Mouse (Mus musculus) hindbrain, embryonic 13.5 days (tissue): Measurements from ENCODE around the gene Nrip1. TPM values are rescaled to one million over a fixed set of nuclear protein-coding genes. Genes with fewer than 3 reads are reported as not detected.

Source experiments
- ATAC-seq: fragments of 200-750 bp; cut with Nextera tagmentation; 2 replicates; pipeline ENCODE4 v1.8.0; 2017; ENCODE audit warnings: moderate TSS enrichment; ENCODE audit not compliant: low FRiP score
- H3K27ac ChIP-seq: fragments of 300-500 bp; sonication (generic); 2 replicates; pipeline ENCODE4 v1.5.1; 2015; ENCODE audit warnings: inconsistent platforms, mild to moderate bottlenecking, moderate library complexity
- H3K27me3 ChIP-seq: fragments of 300-500 bp; sonication (generic); 2 replicates; pipeline ENCODE4 v1.6.1; 2015; ENCODE audit warnings: mild to moderate bottlenecking, inconsistent platforms
- H3K36me3 ChIP-seq: fragments of 300-500 bp; sonication (generic); 2 replicates; pipeline ENCODE4 v1.6.1; 2015; ENCODE audit warnings: mild to moderate bottlenecking, inconsistent platforms
- H3K4me1 ChIP-seq: fragments of 300-500 bp; sonication (generic); replicated peaks from 2 replicates; pipeline ENCODE4 v1.6.1; 2015; ENCODE audit warnings: inconsistent platforms
- H3K4me2 ChIP-seq: fragments of 300-500 bp; sonication (generic); 2 replicates; pipeline ENCODE4 v1.6.1; 2015; ENCODE audit warnings: inconsistent platforms, mild to moderate bottlenecking, moderate library complexity
- H3K4me3 ChIP-seq: fragments of 300-500 bp; sonication (generic); 2 replicates; pipeline ENCODE4 v1.5.1; 2015; ENCODE audit warnings: mild to moderate bottlenecking, inconsistent platforms
- H3K9ac ChIP-seq: fragments of 300-500 bp; sonication (generic); 2 replicates; pipeline ENCODE4 v1.6.1; 2015; ENCODE audit warnings: mild to moderate bottlenecking, inconsistent platforms
- H3K9me3 ChIP-seq: fragments of 300-500 bp; sonication (generic); 2 replicates; pipeline ENCODE4 v1.6.1; 2016; ENCODE audit warnings: inconsistent platforms
- WGBS: fragments of 180-500 bp; shearing (Covaris S2); methylation state at CpG from one replicate; pipeline ENCODE4 v1.1.7; 2015; 5-methylcytosine and 5-hydroxymethylcytosine counted together
- polyA plus RNA-seq: library from polyadenylated mRNA; unstranded; fragments of >200 nt; fragmentation: Nextera tagmentation; extraction: Ambion mirVana; gene quantifications from 2 replicates; pipeline ENCODE4 v1.2.1, GENCODE M21; 2015

Gene Nrip1
- polyA plus RNA-seq, 1 experiment from 2014 or later, result 31.2 TPM

DNA sequence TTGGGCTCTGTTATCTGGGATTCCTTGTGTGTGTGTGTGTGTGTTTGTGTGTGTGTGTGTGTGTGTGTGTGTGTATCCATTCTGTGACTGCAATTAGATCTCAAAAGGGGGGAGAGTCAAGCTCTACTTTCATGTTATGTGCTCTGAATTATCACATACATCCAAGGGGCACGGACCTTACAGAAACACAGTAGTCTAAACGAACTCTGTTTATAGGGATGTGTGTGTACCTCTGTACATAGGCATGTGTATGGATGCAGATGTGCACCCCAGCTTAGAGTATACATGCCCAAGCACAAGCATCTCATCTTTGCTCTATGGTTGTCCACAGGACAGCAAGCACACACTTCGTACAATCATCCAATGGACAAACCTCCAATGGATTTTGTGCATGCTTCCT is 98.0 kb downstream of the Nrip1 start:
- no peak overlapping the region for H3K27ac ChIP-seq
- H3K9me3 ChIP-seq, result no peaks in the 10 kb centered on the region
- no peak overlapping the region for H3K4me2 ChIP-seq
- WGBS, result 95% methylated on average over 3 of the region's 3 CpGs
- no peak overlapping the region for H3K9ac ChIP-seq
- H3K27me3 ChIP-seq, result no peaks in the 10 kb centered on the region
- ATAC-seq, result no peak
- no peak overlapping the region for H3K4me3 ChIP-seq
- H3K4me1 ChIP-seq, result no peaks in the 10 kb centered on the region
- H3K36me3 ChIP-seq, result no peaks in the 10 kb centered on the region

DNA sequence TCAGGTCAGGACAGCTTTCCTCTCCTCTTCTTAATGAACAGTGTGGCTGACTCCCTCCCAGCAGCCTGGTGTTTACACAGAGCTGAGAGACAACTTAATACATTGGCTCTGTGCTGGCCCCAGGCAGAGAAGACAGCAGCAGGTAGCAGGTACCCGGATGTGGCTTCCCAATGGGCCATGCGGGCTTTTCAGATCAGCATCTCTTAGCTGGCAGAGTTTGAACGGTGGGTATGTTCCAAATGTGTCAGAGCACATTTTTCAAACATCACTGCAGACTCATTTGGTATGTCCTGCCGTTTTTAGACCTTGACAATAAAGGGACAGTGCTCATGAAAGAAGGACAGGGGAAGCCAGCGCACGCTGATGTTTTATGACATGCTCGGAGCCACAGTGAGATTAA is 98.5 kb downstream of the Nrip1 start:
- Histone ChIP-seq H3K36me3 (no peaks in the 10 kb centered on the region), H3K9me3 (no peaks in the 10 kb centered on the region), H3K4me1 (no peaks in the 10 kb centered on the region), H3K27ac (no peak overlapping the region), H3K9ac (no peak overlapping the region), H3K27me3 (no peaks in the 10 kb centered on the region), H3K4me3 (no peak overlapping the region), H3K4me2 (no peak overlapping the region)
- WGBS, result 84% methylated on average over 7 of the region's 7 CpGs
- ATAC-seq, result no peak

DNA sequence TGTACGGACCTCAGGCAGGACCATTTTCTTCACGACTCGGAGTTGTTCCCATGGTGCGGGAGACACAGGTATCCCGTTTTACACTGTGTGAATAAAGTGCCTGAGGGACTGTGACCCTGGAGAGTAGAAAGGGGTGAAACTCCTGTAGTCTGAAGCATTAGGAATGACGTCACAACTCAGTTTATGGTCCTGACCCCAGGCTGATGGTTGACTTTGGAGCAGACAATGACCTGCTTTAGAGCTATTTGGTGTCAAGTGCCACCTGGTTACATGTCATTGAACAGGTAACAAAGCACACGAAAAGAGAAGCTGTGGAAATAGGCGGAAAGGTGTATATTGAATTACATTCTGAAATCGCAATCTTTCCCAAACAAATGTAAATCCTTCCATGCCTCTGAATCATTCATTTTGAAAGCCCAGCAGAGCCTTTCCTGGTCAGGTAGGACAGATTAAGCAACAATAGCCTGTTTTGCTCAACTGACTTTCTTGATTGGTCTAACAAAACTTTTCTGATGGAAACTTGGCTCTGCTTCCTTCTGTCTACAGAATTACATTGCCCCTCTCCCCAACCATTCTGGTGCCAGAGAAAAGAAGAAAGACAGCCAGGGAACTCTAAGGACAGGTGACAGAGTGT is 106.9 kb downstream of the Nrip1 start:
- Histone ChIP-seq H3K9ac (no peak overlapping the region), H3K27me3 (no peaks in the 10 kb centered on the region), H3K4me1 (0 out of 2 replicates have a peak, but pooled peaks cover 6% of the 10 kb centered on the region), H3K4me2 (no peak overlapping the region), H3K4me3 (no peak overlapping the region), H3K9me3 (no peaks in the 10 kb centered on the region), H3K36me3 (no peaks in the 10 kb centered on the region), H3K27ac (no peak overlapping the region)
- no peak for ATAC-seq
- WGBS, result 87% methylated on average over 9 of the region's 9 CpGs

DNA sequence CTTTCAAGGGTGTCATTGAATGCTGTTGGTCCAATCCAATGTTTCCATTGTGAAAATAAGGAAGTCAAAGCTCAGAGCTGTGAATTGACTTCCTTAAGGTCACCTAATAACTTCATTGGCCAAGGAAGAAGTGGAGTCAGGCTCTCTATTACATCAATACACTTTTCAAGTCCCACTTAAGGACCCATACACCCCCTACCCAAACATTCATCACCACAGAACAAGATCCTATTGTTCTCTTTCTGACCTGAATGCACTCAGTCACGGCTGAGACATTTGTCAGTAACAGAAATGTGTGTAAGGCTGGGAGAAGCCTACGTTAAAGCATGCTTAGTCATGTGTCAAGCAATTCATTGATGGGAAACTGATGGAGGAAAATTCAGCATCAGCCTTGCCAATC is 107.8 kb downstream of the Nrip1 start:
- Histone ChIP-seq H3K36me3 (no peaks in the 10 kb centered on the region), H3K4me2 (no peak overlapping the region), H3K27ac (no peak overlapping the region), H3K9me3 (no peaks in the 10 kb centered on the region), H3K27me3 (no peaks in the 10 kb centered on the region), H3K9ac (no peak overlapping the region), H3K4me1 (0 out of 2 replicates have a peak, but pooled peaks cover 6% of the 10 kb centered on the region), H3K4me3 (no peak overlapping the region)
- WGBS, result 15% methylated on average over 2 of the region's 2 CpGs
- no peak for ATAC-seq

DNA sequence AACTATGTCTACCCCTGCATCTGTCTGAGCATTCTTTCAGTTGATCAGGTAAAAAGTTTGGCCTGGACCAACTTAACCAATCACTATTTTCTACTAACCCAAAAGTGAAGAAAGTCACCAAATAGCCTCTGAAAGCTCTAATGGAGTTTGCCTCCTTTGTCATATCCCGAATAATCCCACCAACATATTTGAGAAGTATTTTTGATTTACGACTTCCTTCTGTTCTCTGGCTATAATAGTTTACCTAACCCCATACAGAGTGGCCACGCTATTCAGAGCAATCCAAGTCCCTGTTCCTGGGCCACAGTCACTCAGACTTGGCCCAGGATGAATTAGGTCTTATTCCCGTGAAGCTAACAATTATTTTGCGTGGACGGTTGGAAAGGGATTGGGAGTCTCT is 108.3 kb downstream of the Nrip1 start:
- no peak for ATAC-seq
- H3K4me3 ChIP-seq, result no peak overlapping the region
- 0 out of 2 replicates have a peak, but pooled peaks cover 6% of the 10 kb centered on the region for H3K4me1 ChIP-seq
- H3K27ac ChIP-seq, result no peak overlapping the region
- no peak overlapping the region for H3K4me2 ChIP-seq
- H3K36me3 ChIP-seq, result no peaks in the 10 kb centered on the region
- H3K9me3 ChIP-seq, result no peaks in the 10 kb centered on the region
- no peaks in the 10 kb centered on the region for H3K27me3 ChIP-seq
- no peak overlapping the region for H3K9ac ChIP-seq
- WGBS, result 75% methylated on average over 6 of the region's 6 CpGs

DNA sequence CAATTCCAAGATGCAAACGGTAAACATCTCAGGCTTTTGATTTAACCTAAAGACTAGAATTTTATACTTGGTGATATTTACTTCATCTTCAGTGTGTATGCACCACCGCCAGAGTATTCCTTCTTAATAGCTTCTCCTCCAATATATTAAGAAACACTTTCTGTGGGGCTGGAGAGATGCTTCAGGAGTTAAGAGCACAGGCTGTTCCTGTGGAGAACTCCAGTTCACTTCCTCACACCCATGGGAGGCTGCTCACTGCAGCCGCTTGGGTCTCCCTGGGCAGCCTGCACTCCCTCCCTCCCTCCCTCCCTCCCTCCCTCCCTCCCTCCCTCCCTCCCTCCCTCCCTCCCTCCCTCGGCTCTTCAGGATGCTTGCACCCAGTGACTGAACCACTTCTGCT is 110.2 kb downstream of the Nrip1 start:
- Histone ChIP-seq H3K9me3 (no peaks in the 10 kb centered on the region), H3K36me3 (no peaks in the 10 kb centered on the region), H3K9ac (no peak overlapping the region), H3K4me1 (0 out of 2 replicates have a peak, but pooled peaks cover 6% of the 10 kb centered on the region), H3K27ac (no peak overlapping the region), H3K4me3 (no peak overlapping the region), H3K27me3 (no peaks in the 10 kb centered on the region), H3K4me2 (no peak overlapping the region)
- ATAC-seq, result no peak
- WGBS, result 73% methylated on average over 3 of the region's 4 CpGs

DNA sequence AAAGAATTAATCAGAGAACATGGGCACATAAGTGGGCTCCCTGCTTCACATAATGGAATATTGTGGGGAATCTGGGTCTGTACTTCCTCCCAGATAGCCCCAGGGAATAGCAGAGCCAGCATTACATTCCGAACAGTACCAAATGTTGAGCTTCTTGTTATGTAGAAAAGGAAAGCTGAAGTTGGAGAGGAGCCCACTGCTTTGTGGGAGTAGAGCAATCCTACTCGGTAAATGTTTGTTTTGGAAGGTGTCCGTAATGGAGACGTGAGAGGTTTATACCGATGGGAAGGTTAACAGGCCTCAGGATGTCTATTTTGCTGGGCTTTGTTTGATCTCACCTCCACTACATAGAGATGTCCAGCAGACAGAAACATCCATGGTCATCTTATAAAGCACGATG is 113.3 kb downstream of the Nrip1 start:
- 84% methylated on average over 6 of the region's 6 CpGs for WGBS
- Histone ChIP-seq H3K27me3 (no peaks in the 10 kb centered on the region), H3K4me1 (no peaks in the 10 kb centered on the region), H3K4me3 (no peak overlapping the region), H3K4me2 (no peak overlapping the region), H3K9me3 (0 out of 2 replicates have a peak, but pooled peaks cover 3% of the 10 kb centered on the region), H3K36me3 (no peaks in the 10 kb centered on the region), H3K9ac (no peak overlapping the region), H3K27ac (no peak overlapping the region)
- ATAC-seq, result no peak

DNA sequence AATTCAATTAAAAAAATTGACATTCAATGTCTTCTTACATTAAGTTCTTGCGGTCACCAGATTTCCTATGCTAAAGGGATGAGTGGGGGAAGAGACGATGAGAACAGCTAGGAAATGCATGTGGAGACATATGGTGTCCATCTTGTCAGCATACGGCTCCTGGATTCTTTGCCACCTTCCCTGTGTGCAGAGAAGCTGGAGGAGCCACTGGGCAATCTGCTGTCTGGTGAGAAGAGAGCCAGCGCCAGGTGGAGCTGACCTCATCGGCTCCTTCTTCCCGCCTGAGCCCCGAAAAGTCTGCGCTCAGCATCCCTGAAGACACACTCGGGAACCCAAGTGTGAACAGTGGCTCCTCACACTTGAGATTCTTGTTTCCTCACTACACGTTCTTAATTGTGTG is 121.8 kb downstream of the Nrip1 start:
- H3K9me3 ChIP-seq, result no peaks in the 10 kb centered on the region
- no peak overlapping the region for H3K27ac ChIP-seq
- no peaks in the 10 kb centered on the region for H3K27me3 ChIP-seq
- H3K36me3 ChIP-seq, result no peaks in the 10 kb centered on the region
- no peak overlapping the region for H3K9ac ChIP-seq
- 84% methylated on average over 10 of the region's 10 CpGs for WGBS
- H3K4me1 ChIP-seq, result no peaks in the 10 kb centered on the region
- no peak overlapping the region for H3K4me3 ChIP-seq
- ATAC-seq, result no peak
- no peak overlapping the region for H3K4me2 ChIP-seq

DNA sequence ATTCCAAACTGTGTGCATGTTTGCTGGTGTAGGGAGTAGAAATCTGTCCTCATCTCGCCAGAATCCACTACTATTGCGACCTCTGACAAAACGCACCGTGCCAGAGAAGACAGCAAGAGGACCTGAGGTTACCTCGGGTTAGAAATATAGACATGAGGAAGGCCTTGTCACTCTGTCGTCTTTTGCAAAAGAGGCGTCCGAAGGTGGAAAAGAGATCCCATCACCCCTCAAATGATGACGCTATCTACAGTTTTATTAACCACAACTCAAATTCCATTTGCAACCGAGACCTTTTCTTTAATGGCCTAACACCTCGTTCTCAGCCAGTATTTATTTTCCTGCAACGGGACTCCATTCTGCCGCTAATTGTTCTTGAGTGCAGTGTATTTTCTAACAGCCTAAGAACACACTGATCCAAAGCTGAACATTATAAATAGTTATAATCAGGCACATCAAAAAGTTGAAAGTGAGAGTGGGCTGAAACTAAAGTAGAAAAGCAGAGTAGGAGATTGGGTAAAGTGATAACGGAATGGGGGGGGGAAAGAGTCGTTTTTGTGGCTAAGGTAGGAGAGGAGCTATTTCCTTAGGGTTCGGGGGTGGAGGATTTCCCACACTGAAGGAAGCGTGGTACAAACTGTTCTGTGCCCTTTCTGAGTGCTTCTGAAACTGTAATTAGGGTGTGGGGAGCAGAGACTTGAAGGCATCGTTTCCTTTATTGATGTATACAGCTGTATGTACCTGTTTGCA is 124.1 kb downstream of the Nrip1 start:
- WGBS, result 89% methylated on average over 18 of the region's 18 CpGs
- Histone ChIP-seq H3K27me3 (no peaks in the 10 kb centered on the region), H3K4me3 (no peak overlapping the region), H3K4me1 (no peaks in the 10 kb centered on the region), H3K9me3 (no peaks in the 10 kb centered on the region), H3K4me2 (no peak overlapping the region), H3K9ac (no peak overlapping the region), H3K27ac (no peak overlapping the region), H3K36me3 (no peaks in the 10 kb centered on the region)
- ATAC-seq, result no peak

DNA sequence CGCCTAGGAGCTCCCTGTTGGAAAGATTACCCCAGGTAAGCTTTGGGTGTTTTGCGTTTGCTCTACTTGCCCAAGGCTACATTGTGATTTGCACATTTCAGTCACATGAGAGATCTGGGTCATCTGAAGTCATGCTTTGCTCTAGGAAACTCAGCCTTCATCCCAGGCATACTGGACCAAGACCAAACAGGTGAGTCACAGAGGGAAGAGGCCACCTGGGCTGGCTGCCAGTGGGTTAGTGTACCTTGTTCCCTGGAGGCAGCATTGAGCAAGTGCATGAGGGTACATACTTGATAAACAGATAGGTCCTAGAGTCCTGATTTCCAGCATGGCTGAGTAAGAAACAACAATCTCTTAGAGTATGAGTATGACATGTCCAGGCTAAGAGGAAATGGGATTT is 130.8 kb downstream of the Nrip1 start:
- Histone ChIP-seq H3K9me3 (no peaks in the 10 kb centered on the region), H3K27me3 (no peaks in the 10 kb centered on the region), H3K4me3 (no peak overlapping the region), H3K9ac (no peak overlapping the region), H3K4me1 (no peaks in the 10 kb centered on the region), H3K4me2 (no peak overlapping the region), H3K27ac (no peak overlapping the region), H3K36me3 (no peaks in the 10 kb centered on the region)
- ATAC-seq, result no peak
- WGBS, result 91% methylated on average over 2 of the region's 2 CpGs

DNA sequence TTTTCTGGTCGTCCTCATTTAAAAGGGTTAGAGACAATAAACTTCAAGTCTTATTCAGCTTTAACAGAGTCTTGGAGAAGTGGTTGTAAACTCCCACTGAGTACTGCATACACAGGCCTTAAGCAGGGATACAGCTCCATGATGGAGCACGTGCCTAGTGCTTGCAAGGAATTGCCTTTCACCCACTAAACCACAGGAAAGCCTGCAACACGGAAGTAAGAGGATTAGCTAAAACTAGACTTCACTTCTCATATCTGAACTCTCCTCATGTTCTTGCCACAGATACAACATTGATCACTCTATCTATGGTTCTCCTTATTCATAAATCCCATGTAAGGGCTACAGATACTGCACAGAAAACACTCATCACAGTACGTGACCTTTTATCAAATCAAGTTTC is 132.4 kb downstream of the Nrip1 start:
- no peak for ATAC-seq
- Histone ChIP-seq H3K9ac (no peak overlapping the region), H3K36me3 (no peaks in the 10 kb centered on the region), H3K27me3 (no peaks in the 10 kb centered on the region), H3K4me1 (no peaks in the 10 kb centered on the region), H3K27ac (no peak overlapping the region), H3K4me3 (no peak overlapping the region), H3K9me3 (no peaks in the 10 kb centered on the region), H3K4me2 (no peak overlapping the region)
- 77% methylated on average over 4 of the region's 4 CpGs for WGBS

DNA sequence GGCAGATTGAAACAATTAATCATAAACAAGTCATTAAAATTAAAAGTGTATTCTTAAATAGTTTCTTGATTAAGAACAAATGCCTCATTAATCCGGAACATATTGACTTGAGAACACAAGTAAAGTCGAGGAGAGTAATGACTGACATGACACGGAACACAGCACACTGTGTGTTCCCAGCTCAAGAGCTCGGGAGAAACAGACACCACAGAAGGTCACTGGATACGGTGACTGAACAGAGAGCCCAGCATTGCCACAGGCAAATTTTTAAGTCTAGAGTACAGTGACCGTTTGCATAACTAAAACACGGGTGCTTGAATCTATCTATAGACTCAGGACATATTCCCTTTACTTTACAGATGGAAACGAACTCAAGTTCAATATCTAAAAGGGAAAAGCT is 134.3 kb downstream of the Nrip1 start:
- no peaks in the 10 kb centered on the region for H3K27me3 ChIP-seq
- WGBS, result 72% methylated on average over 8 of the region's 8 CpGs
- H3K9ac ChIP-seq, result no peak overlapping the region
- H3K4me2 ChIP-seq, result no peak overlapping the region
- no peak for ATAC-seq
- H3K36me3 ChIP-seq, result no peaks in the 10 kb centered on the region
- no peak overlapping the region for H3K4me3 ChIP-seq
- no peaks in the 10 kb centered on the region for H3K4me1 ChIP-seq
- H3K9me3 ChIP-seq, result no peaks in the 10 kb centered on the region
- no peak overlapping the region for H3K27ac ChIP-seq

DNA sequence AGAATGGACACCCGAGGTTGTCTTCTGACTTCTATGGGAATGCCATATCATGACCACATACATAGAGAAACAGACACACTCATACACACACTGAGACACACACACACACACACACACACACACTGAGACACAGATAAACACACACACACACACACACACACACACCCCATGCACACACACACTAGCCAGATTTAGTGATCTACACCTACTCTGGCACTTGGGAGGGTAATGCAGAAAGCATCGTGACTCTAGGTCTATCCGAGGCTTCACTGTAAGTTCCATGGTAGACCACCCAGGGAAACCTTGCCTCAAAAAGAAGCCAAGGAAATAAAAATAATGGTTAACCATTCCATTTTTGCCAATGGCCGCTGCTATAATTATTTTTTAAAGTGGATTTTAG is 134.8 kb downstream of the Nrip1 start:
- Histone ChIP-seq H3K9ac (no peak overlapping the region), H3K4me1 (no peaks in the 10 kb centered on the region), H3K4me3 (no peak overlapping the region), H3K36me3 (no peaks in the 10 kb centered on the region), H3K9me3 (no peaks in the 10 kb centered on the region), H3K27me3 (no peaks in the 10 kb centered on the region), H3K27ac (no peak overlapping the region), H3K4me2 (no peak overlapping the region)
- 92% methylated on average over 4 of the region's 4 CpGs for WGBS
- ATAC-seq, result 0 out of 2 replicates have a peak, but pooled peaks have one; percentile 21
